Mouse (Mus musculus) heart, embryonic 10.5 days (tissue): ENCODE data around the gene Dnajb8. TPM values are rescaled to one million over a fixed set of nuclear protein-coding genes. Genes with fewer than 3 reads are reported as not detected.

ENCODE experiments used
- DNase-seq: peaks from one replicate; pipeline ENCODE4 v3.0.0-alpha.2; 2017; ENCODE audit warnings: low spot score
- H3K27ac ChIP-seq: fragments of 300-500 bp; sonication (generic); 2 replicates; pipeline ENCODE4 v1.5.1; 2016; ENCODE audit warnings: mild to moderate bottlenecking
- H3K27me3 ChIP-seq: fragments of 300-500 bp; sonication (generic); 2 replicates; pipeline ENCODE4 v1.6.1; 2016; ENCODE audit warnings: mild to moderate bottlenecking; ENCODE audit not compliant: poor library complexity, insufficient read depth, severe bottlenecking
- H3K36me3 ChIP-seq: fragments of 300-500 bp; sonication (generic); 2 replicates; pipeline ENCODE4 v1.6.1; 2016; ENCODE audit warnings: mild to moderate bottlenecking, moderate library complexity
- H3K4me1 ChIP-seq: fragments of 300-500 bp; sonication (generic); 2 replicates; pipeline ENCODE4 v1.6.1; 2016; ENCODE audit warnings: mild to moderate bottlenecking
- H3K4me3 ChIP-seq: fragments of 300-500 bp; sonication (generic); 2 replicates; pipeline ENCODE4 v1.5.1; 2016; ENCODE audit warnings: mild to moderate bottlenecking, moderate library complexity
- H3K9me3 ChIP-seq: fragments of 300-500 bp; sonication (generic); 2 replicates; pipeline ENCODE4 v1.6.1; 2016; ENCODE audit warnings: mild to moderate bottlenecking, moderate library complexity
- WGBS: fragments of 180-500 bp; shearing (Covaris S2); methylation state at CpG from one replicate; pipeline ENCODE4 v1.1.7; 2016; 5-methylcytosine and 5-hydroxymethylcytosine counted together
- polyA plus RNA-seq: library from polyadenylated mRNA; unstranded; fragments of >200 nt; fragmentation: Nextera tagmentation; extraction: Ambion mirVana; gene quantifications from 2 replicates; pipeline ENCODE4 v1.2.1, GENCODE M21; 2016

Gene Dnajb8
- polyA plus RNA-seq, 1 experiment from 2014 or later, result not detected

DNA sequence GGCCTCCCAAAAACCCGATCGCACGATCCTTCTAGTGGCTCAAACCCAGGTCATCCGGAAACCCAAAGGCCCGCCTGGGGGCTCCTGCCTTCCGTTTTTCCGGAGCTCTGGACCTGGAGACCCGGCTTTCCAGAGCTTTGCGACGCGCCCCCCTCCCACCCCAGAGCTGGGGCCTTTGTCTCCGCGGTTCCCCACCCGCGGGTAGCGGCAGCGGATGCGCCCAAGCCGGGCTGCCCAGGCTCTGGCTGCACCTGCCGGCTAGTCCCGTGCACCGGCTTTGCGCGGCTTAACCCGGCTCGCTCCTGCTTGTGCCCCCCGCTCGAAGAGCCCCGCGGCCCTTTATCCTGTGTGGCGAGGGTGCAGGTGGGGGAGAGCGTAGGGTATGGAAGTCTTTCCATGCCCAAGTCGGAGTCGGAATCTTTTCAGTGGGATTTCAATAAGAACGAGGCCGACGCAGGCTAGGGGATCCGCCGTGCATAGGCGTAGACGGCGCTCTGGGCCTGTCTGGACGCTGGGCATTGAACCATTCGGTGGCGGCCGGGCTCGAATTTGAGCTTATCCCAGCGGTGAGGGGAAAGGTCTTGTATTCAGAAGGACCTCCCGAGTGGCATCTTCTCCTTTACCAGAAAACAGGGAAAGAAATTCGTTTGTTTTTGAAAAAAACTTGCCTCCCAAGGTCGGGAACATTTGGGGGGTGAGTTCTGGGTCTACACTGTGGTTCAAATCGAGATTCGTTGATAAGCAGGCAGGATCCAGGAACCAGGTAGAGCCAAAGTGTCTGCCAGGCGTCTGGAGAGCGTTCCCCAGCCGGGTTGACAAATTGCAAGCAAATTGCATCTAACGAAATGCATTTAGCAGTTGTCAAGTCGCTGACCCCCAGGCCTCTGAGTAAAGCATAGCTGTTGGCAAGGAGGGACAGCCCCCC lies 27.8 kb upstream of the Dnajb8 start:
- WGBS, result 2% methylated on average over 58 of the region's 58 CpGs
- Histone ChIP-seq H3K27ac (peak overlapping the region; percentile 63), H3K9me3 (no peaks in the 10 kb centered on the region), H3K36me3 (no peaks in the 10 kb centered on the region), H3K4me1 (peaks cover 62% of the 10 kb centered on the region), H3K4me3 (peak overlapping the region; percentile 58), H3K27me3 (peaks cover 98% of the 10 kb centered on the region)
- no peak for DNase-seq

DNA sequence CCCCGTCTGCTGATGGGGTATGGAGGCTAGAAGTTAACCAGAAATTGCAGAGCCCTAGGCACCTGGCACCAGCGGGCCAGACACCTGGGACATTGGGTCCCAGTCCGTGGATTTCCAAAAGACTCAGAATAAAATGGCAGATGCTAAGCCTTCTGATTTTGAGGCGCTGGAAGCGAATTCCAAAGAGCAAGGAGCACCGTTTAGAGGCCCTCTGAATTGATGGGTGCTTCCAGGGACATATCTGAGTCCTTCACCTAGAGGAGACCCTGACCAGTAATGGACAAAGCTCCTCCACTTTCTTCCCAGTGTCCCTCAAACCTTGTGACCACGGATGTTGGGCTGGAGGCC lies 27.1 kb upstream of the Dnajb8 start:
- Histone ChIP-seq H3K9me3 (no peaks in the 10 kb centered on the region), H3K27ac (no peak overlapping the region), H3K27me3 (peaks cover 100% of the 10 kb centered on the region), H3K4me3 (no peak overlapping the region; the same call in 1 of the 2 replicates), H3K36me3 (no peaks in the 10 kb centered on the region), H3K4me1 (peaks cover 63% of the 10 kb centered on the region)
- no peak for DNase-seq
- 10% methylated on average over 7 of the region's 7 CpGs for WGBS

DNA sequence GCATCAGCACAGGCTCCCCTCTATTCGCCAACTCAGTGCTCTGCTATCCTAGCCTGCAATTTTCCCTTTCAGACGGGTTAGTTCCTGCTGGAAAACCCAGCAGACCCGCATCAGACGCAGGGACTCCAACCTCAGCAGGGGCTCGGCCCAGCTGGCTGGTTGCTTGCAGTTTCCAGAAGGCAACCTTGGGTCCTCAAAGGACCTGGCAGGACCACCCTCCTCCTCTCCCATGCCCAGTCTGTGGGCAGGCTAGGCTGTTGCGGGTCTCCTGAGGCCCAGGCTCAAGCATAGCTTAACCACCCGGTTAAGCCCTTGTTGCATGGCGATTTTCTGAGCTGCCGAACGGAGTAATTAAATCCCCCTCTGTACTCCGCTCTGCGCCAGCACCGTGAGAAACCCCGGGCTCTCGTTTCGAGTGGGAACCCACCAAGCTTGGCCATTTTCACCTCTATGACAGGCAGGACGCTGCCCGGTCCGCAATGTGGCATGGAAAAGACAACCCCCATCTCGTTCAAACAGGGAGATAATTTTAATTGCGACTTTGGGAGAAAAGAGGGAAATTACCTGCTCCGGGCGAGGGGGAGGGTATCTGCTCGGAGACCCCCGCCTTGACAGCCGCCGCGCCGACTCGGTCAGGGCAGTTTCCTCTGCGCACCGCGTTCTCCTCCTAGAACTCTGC lies 25.9 kb upstream of the Dnajb8 start:
- H3K36me3 ChIP-seq, result peaks cover 5% of the 10 kb centered on the region; the same call in 1 of the 2 replicates
- H3K4me1 ChIP-seq, result peaks cover 57% of the 10 kb centered on the region
- H3K9me3 ChIP-seq, result no peaks in the 10 kb centered on the region
- no peak for DNase-seq
- 2% methylated on average over 33 of the region's 33 CpGs for WGBS
- H3K27me3 ChIP-seq, result peaks cover 100% of the 10 kb centered on the region
- peak overlapping the region; percentile 67 for H3K4me3 ChIP-seq
- H3K27ac ChIP-seq, result peak overlapping the region; percentile 86

- no peak for DNase-seq
- Histone ChIP-seq H3K4me1 (peaks cover 57% of the 10 kb centered on the region), H3K27me3 (peaks cover 100% of the 10 kb centered on the region), H3K4me3 (peak overlapping the region; percentile 67), H3K36me3 (peaks cover 5% of the 10 kb centered on the region; the same call in 1 of the 2 replicates), H3K9me3 (no peaks in the 10 kb centered on the region), H3K27ac (peak overlapping the region; percentile 86)
- under 1% methylated on average over 44 of the region's 44 CpGs for WGBS
Measured at GRCm38 (mm10) chr6:88196733-88197312, 25.2 kb upstream of the Dnajb8 start.

DNA sequence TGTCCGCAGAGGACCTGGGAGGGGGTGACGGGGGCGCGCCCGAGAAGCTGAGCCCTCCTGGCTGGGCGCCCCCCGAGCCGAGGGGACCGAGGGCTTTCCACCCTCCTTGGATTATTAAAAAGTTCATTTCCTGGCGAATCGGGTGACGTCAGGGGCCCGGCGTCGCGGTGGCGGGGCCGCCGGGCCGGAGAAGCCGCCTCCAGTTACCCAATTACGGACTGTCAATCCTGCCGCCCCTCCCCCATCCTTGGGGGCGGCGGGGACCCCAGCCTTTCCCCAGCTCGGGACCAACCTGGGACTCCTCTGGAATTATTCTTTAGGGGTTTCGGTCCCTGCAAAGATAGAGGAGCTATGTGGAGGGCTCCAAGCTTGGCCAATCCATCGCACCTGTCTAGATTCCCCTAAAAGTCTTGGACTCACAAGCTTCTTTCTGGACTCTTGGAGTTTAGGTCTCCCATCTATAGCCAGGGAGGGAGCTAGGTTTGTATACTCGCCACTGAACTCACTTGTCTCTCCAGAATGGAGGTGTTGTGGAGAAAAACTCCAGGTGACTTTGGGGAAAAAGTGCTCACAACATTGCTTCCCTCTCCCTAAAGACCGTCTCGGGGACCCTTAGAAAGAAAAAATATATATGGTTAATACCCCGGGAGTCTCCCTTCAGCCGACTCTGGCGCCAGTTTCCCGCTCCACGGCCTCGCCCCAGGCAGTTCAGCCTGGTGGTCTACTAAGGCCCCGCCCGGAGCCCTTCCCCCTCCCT lies 24.6 kb upstream of the Dnajb8 start:
- no peak for DNase-seq
- H3K4me3 ChIP-seq, result peak overlapping the region; percentile 67
- H3K36me3 ChIP-seq, result peaks cover 5% of the 10 kb centered on the region; the same call in 1 of the 2 replicates
- H3K27me3 ChIP-seq, result peaks cover 100% of the 10 kb centered on the region
- under 1% methylated on average over 39 of the region's 39 CpGs for WGBS
- peak overlapping the region; percentile 86 for H3K27ac ChIP-seq
- H3K9me3 ChIP-seq, result no peaks in the 10 kb centered on the region
- peaks cover 62% of the 10 kb centered on the region for H3K4me1 ChIP-seq

GRCm38 (mm10) chr6:88198070-88198940 lies 23.8 kb upstream of the Dnajb8 start:
- Histone ChIP-seq H3K4me3 (peak overlapping the region; percentile 67), H3K36me3 (peaks cover 5% of the 10 kb centered on the region; the same call in 1 of the 2 replicates), H3K27ac (peak overlapping the region; percentile 80), H3K27me3 (peaks cover 97% of the 10 kb centered on the region), H3K9me3 (no peaks in the 10 kb centered on the region), H3K4me1 (peaks cover 63% of the 10 kb centered on the region)
- peak; percentile 92 for DNase-seq
- WGBS, result under 1% methylated on average over 61 of the region's 62 CpGs

- DNase-seq, result no peak
- Histone ChIP-seq H3K27ac (peak overlapping the region; percentile 80), H3K4me3 (peak overlapping the region; percentile 67), H3K9me3 (no peaks in the 10 kb centered on the region), H3K4me1 (peaks cover 63% of the 10 kb centered on the region), H3K36me3 (peaks cover 5% of the 10 kb centered on the region; the same call in 1 of the 2 replicates), H3K27me3 (peaks cover 97% of the 10 kb centered on the region)
- WGBS, result under 1% methylated on average over 39 of the region's 39 CpGs
Measured at GRCm38 (mm10) chr6:88199001-88199717, 22.9 kb upstream of the Dnajb8 start.

DNA sequence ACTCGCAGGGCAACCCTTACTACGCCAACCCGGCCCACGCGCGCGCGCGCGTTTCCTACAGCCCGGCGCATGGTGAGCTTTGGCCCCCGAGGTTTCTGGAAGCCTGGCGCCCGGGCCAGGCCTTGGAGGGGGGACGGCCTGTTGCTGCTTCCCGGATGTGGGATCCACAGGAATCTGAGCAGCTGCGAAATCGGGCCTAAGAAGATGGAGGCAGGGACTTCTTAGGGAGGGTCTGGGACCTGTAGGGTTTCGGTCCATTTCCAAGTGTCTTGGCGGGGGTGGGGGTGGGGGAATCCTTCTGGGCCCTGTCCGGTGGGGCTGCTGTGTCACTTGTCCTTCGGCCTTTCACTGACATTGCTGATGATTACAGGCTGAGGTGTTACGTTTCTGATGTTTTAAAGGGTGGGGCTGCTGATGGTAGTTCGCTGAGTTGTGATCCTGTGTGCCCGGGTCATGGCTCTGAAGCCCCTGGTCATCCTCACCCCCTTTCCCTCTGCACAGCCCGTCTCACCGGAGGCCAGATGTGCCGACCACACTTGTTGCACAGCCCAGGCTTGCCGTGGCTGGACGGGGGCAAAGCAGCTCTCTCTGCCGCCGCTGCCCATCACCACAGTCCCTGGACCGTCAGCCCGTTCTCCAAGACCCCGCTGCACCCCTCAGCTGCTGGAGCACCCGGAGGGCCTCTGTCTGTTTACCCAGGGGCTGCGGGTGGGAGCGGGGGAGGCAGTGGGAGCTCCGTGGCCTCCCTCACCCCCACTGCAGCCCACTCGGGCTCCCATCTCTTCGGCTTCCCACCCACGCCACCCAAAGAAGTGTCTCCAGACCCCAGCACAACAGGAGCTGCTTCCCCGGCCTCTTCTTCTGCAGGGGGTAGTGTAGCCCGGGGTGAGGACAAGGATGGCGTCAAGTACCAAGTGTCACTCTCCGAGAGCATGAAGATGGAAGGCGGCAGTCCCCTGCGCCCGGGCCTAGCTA lies 22.1 kb upstream of the Dnajb8 start:
- H3K27me3 ChIP-seq, result peaks cover 97% of the 10 kb centered on the region
- peak overlapping the region; percentile 80 for H3K27ac ChIP-seq
- no peaks in the 10 kb centered on the region for H3K9me3 ChIP-seq
- 4% methylated on average over 50 of the region's 50 CpGs for WGBS
- H3K4me1 ChIP-seq, result peaks cover 68% of the 10 kb centered on the region
- peak overlapping the region; percentile 67 for H3K4me3 ChIP-seq
- H3K36me3 ChIP-seq, result peaks cover 11% of the 10 kb centered on the region; the same call in 1 of the 2 replicates
- DNase-seq, result no peak

DNA sequence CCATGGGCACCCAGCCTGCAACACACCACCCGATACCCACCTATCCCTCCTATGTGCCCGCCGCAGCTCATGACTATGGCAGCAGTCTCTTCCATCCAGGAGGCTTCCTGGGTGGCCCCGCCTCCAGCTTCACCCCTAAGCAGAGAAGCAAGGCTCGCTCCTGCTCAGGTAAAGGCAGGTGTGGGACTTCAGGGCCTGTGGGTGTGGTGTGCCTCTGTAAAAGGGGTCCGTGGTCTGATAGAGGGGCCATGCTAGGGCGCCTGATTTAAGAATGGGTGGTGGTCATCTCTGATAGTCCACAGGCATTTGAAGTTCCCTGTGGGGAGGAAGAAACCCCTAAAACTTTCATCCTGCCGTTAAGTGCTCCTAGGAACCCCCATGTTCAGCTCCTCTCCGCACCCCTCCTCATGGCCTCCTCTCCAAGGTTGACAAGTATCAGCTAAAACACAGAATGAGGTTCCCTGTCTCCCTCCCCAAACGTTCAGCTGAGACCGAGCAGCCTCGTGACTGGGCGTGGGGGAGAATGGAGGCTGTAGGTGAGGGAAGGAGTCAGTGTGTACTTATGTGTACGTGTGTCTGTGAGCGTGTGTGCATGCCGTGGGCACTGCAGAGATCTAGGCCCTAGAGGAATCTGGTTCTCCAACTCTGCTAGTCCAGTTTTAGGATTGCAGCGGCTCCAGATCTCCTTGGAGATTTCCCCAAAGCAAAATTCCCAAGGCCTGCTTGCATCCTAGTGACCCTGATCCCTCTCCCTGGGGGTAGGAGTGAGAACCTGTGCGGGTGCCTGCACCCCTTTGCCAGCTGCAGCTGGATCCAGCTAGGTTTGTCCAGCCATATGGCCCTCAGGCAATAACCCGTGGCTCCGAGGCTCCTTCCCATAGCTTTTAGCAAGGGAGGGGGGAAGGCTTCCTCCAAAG lies 21.1 kb upstream of the Dnajb8 start:
- 0 out of 2 replicates have a peak overlapping the region, but pooled peaks have one; percentile 80 for H3K27ac ChIP-seq
- H3K4me1 ChIP-seq, result peaks cover 75% of the 10 kb centered on the region

More for the DNA sequence above, 21.1 kb upstream of the Dnajb8 start:
- DNase-seq, result no peak
- H3K9me3 ChIP-seq, result no peaks in the 10 kb centered on the region
- peaks cover 97% of the 10 kb centered on the region for H3K27me3 ChIP-seq
- H3K4me3 ChIP-seq, result peak overlapping the region; percentile 67
- WGBS, result 13% methylated on average over 20 of the region's 20 CpGs
- peaks cover 14% of the 10 kb centered on the region; the same call in 1 of the 2 replicates for H3K36me3 ChIP-seq
